Mouse (Mus musculus): Measurements from ENCODE around the gene Actrt2. TPM values are rescaled to one million over a fixed set of nuclear protein-coding genes. Genes with fewer than 3 reads are reported as not detected.

The Actrt2 gene
- polyA plus RNA-seq, 1 experiment, result 0.13 TPM

DNA sequence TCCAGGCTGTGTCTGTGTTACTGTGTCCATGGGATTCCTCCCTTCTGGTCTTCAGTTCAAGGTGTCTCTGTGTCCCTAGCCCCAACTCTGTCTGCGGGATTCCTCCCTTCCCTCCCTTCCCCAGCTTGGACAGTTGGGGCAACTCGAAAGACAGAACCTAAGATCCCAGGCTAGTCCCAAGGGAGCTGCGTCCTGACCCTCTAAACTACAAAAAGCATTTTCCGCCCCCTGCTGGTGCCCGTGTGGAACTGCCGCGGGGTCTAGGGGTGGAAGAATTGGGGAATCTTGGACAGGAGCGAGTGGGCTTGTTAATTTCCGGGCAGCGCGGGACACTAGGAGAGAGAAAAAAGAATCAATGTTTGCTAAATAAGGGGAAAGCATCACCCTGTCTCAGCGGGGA, 6.9 kb upstream of the Actrt2 start:
- Histone ChIP-seq H3K4me3 (ENCODE audit: control insufficient read depth, insufficient read depth, low read length) (no peak overlapping the region), H3K27ac (ENCODE audit: control insufficient read depth, insufficient read depth, low read length) (no peak overlapping the region), H3K36me3 (ENCODE audit: control insufficient read depth, insufficient read depth, low read length) (no peaks in the 10 kb centered on the region), H3K27me3 (ENCODE audit: control insufficient read depth, insufficient read depth, low read length) (no peaks in the 10 kb centered on the region), H3K4me1 (replicated peaks; ENCODE audit: control insufficient read depth, insufficient read depth, low read length) (no peaks in the 10 kb centered on the region)
- WGBS, result 6% methylated on average over 12 of the region's 12 CpGs
- DNase-seq, result peak; percentile 19
- peak; percentile 78; the same call in 1 of the 2 replicates for TF ChIP-seq CTCF (IDR thresholded peaks at IDR 0.05; ENCODE audit: borderline replicate concordance, control insufficient read depth, extremely low read depth, insufficient read depth, low read length, poor library complexity)
- TF ChIP-seq POLR2A (IDR thresholded peaks at IDR 0.05; ENCODE audit: control insufficient read depth, extremely low read depth, insufficient read depth, low read length, poor library complexity), result no peak

DNA sequence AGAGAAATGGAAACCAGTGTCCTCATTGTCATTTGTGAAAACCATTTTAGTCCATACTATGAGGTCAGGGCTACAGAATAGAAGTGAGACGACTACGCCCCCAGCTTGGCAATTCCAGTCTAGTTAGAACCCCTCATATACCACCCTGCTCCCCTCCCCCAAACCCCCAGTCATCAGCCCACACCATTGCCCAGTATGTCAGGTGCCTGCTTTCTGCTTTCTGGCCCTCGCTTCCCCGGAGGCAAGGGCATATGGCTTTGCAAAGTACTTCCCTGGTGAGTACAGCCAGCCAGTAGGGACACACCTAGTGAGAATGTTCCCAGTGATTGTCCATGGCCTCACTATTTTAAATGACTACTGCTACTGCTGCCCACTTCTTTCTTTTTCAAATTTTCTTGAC, 6.3 kb upstream of the Actrt2 start:
- H3K27ac ChIP-seq (ENCODE audit: control insufficient read depth, insufficient read depth, low read length), result no peak overlapping the region
- DNase-seq, result no peak
- no peaks in the 10 kb centered on the region for H3K27me3 ChIP-seq (ENCODE audit: control insufficient read depth, insufficient read depth, low read length)

DNA sequence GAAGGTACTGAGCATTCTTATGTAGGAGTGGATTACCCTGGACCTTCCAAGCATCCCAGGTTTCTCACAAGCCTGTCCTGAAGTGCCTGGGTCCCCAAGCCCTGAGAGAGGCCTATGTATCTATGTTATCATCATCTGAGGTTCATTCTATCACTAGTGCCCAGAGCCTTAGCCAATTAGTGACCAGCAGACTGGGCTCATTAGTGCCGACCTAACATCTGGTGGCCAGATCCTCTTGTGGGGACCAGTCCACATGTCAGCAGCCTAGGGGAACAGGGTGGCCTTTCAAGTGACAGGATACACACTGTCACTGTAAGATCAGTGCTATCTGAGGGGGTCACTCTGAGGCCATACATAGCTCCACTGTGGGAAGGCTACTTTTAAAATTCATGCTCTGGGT, 4.4 kb upstream of the Actrt2 start:
- DNase-seq, result no peak
- TF ChIP-seq CTCF (IDR thresholded peaks at IDR 0.05; ENCODE audit: borderline replicate concordance, control insufficient read depth, extremely low read depth, insufficient read depth, low read length, poor library complexity) (no peak), POLR2A (IDR thresholded peaks at IDR 0.05; ENCODE audit: control insufficient read depth, extremely low read depth, insufficient read depth, low read length, poor library complexity) (no peak)
- Histone ChIP-seq H3K27me3 (ENCODE audit: control insufficient read depth, insufficient read depth, low read length) (no peaks in the 10 kb centered on the region), H3K27ac (ENCODE audit: control insufficient read depth, insufficient read depth, low read length) (no peak overlapping the region), H3K4me1 (replicated peaks; ENCODE audit: control insufficient read depth, insufficient read depth, low read length) (no peaks in the 10 kb centered on the region), H3K36me3 (ENCODE audit: control insufficient read depth, insufficient read depth, low read length) (no peaks in the 10 kb centered on the region), H3K4me3 (ENCODE audit: control insufficient read depth, insufficient read depth, low read length) (no peak overlapping the region)
- WGBS, result 76% methylated on average over 1 of the region's 1 CpGs

More for the DNA sequence above, 6.3 kb upstream of the Actrt2 start:
- no peak overlapping the region for H3K4me3 ChIP-seq (ENCODE audit: control insufficient read depth, insufficient read depth, low read length)
- no peaks in the 10 kb centered on the region for H3K36me3 ChIP-seq (ENCODE audit: control insufficient read depth, insufficient read depth, low read length)
- WGBS, result 89% methylated on average over 4 of the region's 4 CpGs
- no peak for TF ChIP-seq CTCF (IDR thresholded peaks at IDR 0.05; ENCODE audit: borderline replicate concordance, control insufficient read depth, extremely low read depth, insufficient read depth, low read length, poor library complexity)
- TF ChIP-seq POLR2A (IDR thresholded peaks at IDR 0.05; ENCODE audit: control insufficient read depth, extremely low read depth, insufficient read depth, low read length, poor library complexity), result no peak
- H3K4me1 ChIP-seq (replicated peaks; ENCODE audit: control insufficient read depth, insufficient read depth, low read length), result no peaks in the 10 kb centered on the region

DNA sequence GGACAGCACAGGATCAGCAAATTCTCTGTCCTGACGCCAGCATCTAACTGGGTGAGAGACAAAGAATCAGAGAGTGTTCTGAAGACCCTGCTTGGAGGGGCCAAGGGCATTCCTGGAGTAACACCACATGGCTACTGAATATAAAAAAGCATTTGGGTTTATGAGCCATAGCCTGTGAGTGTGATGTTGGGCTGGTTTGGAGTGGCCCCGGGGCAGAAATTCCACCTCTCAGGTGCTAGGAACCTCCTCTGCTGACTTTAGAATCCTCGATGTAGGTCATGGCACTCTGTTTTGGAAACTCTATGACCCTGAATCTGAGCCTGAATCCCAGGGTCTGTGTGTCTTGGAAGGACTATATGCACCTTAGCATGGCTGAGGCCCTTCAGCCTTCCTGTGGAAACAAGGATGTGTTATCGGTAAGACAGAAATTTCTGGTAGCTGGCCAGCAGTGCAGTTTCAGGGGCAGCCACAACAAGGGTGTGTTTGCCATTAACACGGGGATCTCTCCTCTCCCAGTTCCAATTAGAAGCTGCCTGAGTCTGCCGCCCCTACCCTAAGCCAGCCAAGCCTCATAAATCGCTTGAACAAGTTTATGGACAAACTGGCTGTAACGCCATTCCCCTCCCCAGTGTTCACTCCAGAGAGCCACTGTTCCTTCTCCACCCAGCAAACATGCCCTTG, 3.7 kb upstream of the Actrt2 start:
- H3K27me3 ChIP-seq (ENCODE audit: control insufficient read depth, insufficient read depth, low read length), result no peaks in the 10 kb centered on the region
- no peaks in the 10 kb centered on the region for H3K36me3 ChIP-seq (ENCODE audit: control insufficient read depth, insufficient read depth, low read length)
- no peak overlapping the region for H3K4me3 ChIP-seq (ENCODE audit: control insufficient read depth, insufficient read depth, low read length)
- no peak overlapping the region for H3K27ac ChIP-seq (ENCODE audit: control insufficient read depth, insufficient read depth, low read length)
- WGBS, result 84% methylated on average over 8 of the region's 8 CpGs
- H3K4me1 ChIP-seq (replicated peaks; ENCODE audit: control insufficient read depth, insufficient read depth, low read length), result no peaks in the 10 kb centered on the region
- TF ChIP-seq POLR2A (IDR thresholded peaks at IDR 0.05; ENCODE audit: control insufficient read depth, extremely low read depth, insufficient read depth, low read length, poor library complexity) (no peak), CTCF (IDR thresholded peaks at IDR 0.05; ENCODE audit: borderline replicate concordance, control insufficient read depth, extremely low read depth, insufficient read depth, low read length, poor library complexity) (no peak)
- DNase-seq, result no peak

DNA sequence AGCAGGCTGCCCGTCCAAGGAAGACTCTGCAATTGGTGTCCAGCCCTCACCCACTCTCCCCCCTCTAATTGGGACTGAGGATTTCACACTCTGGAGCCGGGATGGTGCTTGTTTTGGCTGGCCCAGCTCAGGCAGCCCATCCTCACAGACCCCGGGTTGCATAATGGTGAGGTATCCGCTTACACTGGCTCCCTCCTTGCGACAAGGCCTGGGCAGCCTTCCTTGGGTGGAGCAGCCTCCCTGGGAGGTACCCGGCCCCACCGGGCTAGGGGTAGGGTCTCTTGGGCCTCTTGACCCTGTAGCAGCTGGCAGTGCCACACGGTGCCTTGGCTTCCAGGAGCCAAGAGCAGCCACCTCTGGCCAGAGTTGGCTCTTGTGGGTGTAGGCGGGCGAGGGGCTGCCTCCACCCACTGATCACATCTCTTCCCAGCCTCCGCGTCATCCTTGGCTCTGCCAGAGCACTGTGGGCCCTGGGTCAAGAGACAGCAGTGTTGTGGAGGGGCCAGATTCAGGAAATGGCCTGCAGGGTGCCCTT, 4.9 kb downstream of the Actrt2 start:
- 93% methylated on average over 12 of the region's 12 CpGs for WGBS
- TF ChIP-seq CTCF (IDR thresholded peaks at IDR 0.05; ENCODE audit: borderline replicate concordance, control insufficient read depth, extremely low read depth, insufficient read depth, low read length, poor library complexity) (no peak), POLR2A (IDR thresholded peaks at IDR 0.05; ENCODE audit: control insufficient read depth, extremely low read depth, insufficient read depth, low read length, poor library complexity) (no peak)
- H3K27ac ChIP-seq (ENCODE audit: control insufficient read depth, insufficient read depth, low read length), result no peak overlapping the region
- H3K4me3 ChIP-seq (ENCODE audit: control insufficient read depth, insufficient read depth, low read length), result no peak overlapping the region
- DNase-seq, result no peak
- H3K36me3 ChIP-seq (ENCODE audit: control insufficient read depth, insufficient read depth, low read length), result no peaks in the 10 kb centered on the region
- no peaks in the 10 kb centered on the region for H3K4me1 ChIP-seq (replicated peaks; ENCODE audit: control insufficient read depth, insufficient read depth, low read length)
- H3K27me3 ChIP-seq (ENCODE audit: control insufficient read depth, insufficient read depth, low read length), result no peaks in the 10 kb centered on the region

DNA sequence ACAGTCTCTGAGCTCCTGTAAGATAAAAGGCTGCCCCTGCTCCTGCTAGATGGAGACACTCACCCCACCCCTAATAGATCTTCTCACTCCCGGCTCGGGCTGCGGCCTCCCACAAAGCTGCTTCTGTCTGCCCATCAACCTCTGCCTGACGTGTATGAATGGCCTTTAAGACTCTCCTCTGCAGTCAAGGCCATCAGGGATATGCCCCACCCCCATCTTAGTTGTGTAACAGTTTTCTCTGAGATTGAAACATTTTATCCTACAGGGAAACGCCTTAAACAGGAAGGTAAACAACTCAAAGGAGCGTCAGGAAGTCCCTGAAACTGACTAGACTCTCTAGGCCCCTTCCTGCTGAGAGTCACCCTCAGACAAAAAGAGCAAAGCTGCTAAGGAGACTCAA, 6.4 kb downstream of the Actrt2 start:
- no peaks in the 10 kb centered on the region for H3K36me3 ChIP-seq (ENCODE audit: control insufficient read depth, insufficient read depth, low read length)
- H3K4me1 ChIP-seq (replicated peaks; ENCODE audit: control insufficient read depth, insufficient read depth, low read length), result no peaks in the 10 kb centered on the region
- 78% methylated on average over 6 of the region's 6 CpGs for WGBS
- H3K27ac ChIP-seq (ENCODE audit: control insufficient read depth, insufficient read depth, low read length), result no peak overlapping the region
- no peaks in the 10 kb centered on the region for H3K27me3 ChIP-seq (ENCODE audit: control insufficient read depth, insufficient read depth, low read length)
- no peak for TF ChIP-seq CTCF (IDR thresholded peaks at IDR 0.05; ENCODE audit: borderline replicate concordance, control insufficient read depth, extremely low read depth, insufficient read depth, low read length, poor library complexity)
- no peak for TF ChIP-seq POLR2A (IDR thresholded peaks at IDR 0.05; ENCODE audit: control insufficient read depth, extremely low read depth, insufficient read depth, low read length, poor library complexity)
- DNase-seq, result no peak
- no peak overlapping the region for H3K4me3 ChIP-seq (ENCODE audit: control insufficient read depth, insufficient read depth, low read length)

Data from thymus, adult 2 months (tissue).